Mouse (Mus musculus) limb, embryonic 10.5 days (tissue): ENCODE measurements at regions not wholly inside any gene's neighbourhood (a gene's known extent, or its start where the extent isn't known, plus 50 kb on each side); places are given as distances from the start of the nearest gene placed in this dataset.

Experiments used
- DNase-seq: peaks from one replicate; pipeline ENCODE4 v3.0.0-alpha.2; 2017; ENCODE audit warnings: low spot score
- H3K27ac ChIP-seq: fragments of 300-500 bp; sonication (generic); 2 replicates; pipeline ENCODE4 v1.5.1; 2016; ENCODE audit warnings: mild to moderate bottlenecking
- H3K27me3 ChIP-seq: fragments of 300-500 bp; sonication (generic); 2 replicates; pipeline ENCODE4 v1.6.1; 2016; ENCODE audit warnings: low read depth, mild to moderate bottlenecking; ENCODE audit not compliant: poor library complexity, severe bottlenecking
- H3K36me3 ChIP-seq: fragments of 300-500 bp; sonication (generic); 2 replicates; pipeline ENCODE4 v1.6.1; 2016; ENCODE audit warnings: mild to moderate bottlenecking, moderate library complexity
- H3K4me1 ChIP-seq: fragments of 300-500 bp; sonication (generic); 2 replicates; pipeline ENCODE4 v1.6.1; 2016
- H3K4me3 ChIP-seq: fragments of 300-500 bp; sonication (generic); 2 replicates; pipeline ENCODE4 v1.5.1; 2016; ENCODE audit warnings: mild to moderate bottlenecking, moderate library complexity
- H3K9me3 ChIP-seq: fragments of 300-500 bp; sonication (generic); replicated peaks from 2 replicates; pipeline ENCODE4 v1.6.1; 2016; ENCODE audit warnings: mild to moderate bottlenecking
- WGBS: fragments of 180-500 bp; shearing (Covaris S2); methylation state at CpG from one replicate; pipeline ENCODE4 v1.1.7; 2016; 5-methylcytosine and 5-hydroxymethylcytosine counted together

DNA sequence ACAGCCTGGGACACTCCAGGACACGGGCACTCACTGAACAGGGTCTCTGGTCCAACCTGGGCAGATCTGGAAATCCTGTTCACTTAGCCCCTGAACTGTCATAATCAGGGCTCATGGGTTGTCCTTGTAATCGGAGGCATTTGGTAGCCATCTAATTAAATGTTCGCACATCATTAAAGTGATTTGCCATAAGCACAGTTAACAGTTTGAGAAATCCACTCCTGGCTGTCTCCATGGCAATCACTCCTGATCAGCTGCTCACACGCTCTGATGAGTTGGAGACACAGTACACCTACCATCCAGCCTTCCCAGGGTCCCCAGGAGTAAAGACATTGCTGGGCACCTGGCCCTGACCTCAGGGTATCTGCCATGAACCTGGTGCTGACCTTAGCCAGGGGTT lies 60.6 kb downstream of the Hmx1 start:
- Histone ChIP-seq H3K36me3 (no peaks in the 10 kb centered on the region), H3K27ac (no peak overlapping the region), H3K4me3 (no peak overlapping the region), H3K4me1 (peaks cover 59% of the 10 kb centered on the region), H3K27me3 (peaks cover 73% of the 10 kb centered on the region), H3K9me3 (no peaks in the 10 kb centered on the region)
- no peak for DNase-seq
- WGBS, result 78% methylated on average over 4 of the region's 4 CpGs
